Mouse (Mus musculus): ENCODE measurements around the gene Arhgef25.

- TF ChIP-seq CTCF (conservative IDR thresholded peaks at IDR 0.05; ENCODE audit: insufficient read depth, insufficient read length, low read depth, low read length) (no peak), POLR2A (IDR thresholded peaks at IDR 0.05; ENCODE audit: low read depth, low read length) (no peak)
Observed at GRCm38 (mm10) chr10:127178286-127179027, 11.4 kb downstream of the Arhgef25 start.

Measured in kidney, adult 2 months (tissue).